Mouse (Mus musculus): Measurements from ENCODE around the gene Gm8068. TPM values are rescaled to one million over a fixed set of nuclear protein-coding genes. Genes with fewer than 3 reads are reported as not detected.

Gm8068 gene
- polyA plus RNA-seq (2015; fragmentation: Nextera tagmentation; extraction: Ambion mirVana), result not detected in 2 replicates

DNA sequence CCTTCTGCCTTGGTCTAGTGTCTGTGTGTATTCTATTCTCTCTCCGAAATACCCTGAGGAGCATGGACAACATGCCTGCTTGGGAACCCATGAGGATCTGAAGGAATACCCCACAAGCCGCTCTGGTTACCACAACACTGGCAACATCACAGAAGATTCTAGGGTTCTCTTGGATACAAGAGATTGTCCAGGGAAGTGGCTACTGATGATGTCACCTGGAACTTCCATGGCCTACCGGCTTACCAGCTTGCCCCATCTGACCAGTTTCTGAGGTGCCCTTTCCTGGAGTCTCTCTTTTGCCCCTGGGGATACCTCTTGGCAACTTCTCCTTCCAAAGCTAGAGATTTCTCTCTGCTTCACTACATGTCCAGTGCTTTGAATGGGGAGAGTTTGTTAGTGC lies at the start of gene Gm8068:
Gm8068 (minus strand) TSS at position 101 of the 400 bp plus-strand sequence.

DNA sequence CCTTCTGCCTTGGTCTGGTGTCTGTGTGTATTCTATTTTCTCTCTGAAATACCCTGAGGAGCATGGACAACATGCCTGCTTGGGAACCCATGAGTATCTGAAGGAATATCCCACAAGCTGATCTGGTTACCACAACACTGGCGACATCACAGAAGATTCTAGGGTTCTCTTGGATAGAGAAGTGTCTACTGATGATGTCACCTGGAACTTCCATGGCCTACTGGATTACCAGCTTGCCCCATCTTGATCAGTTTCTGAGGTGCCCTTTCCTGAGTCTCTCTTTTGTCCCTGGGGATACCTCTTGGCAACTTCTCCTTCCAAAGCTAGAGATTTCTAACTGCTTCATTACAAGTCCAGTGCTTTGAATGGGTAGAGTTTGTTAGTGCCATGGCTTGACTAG lies 48.8 kb upstream of the Gm8068 start, which contains the start of gene Gm7929:
Gm7929 (minus strand) TSS at position 101 of the 400 bp plus-strand sequence.

Other genes starting within 250 kb of the Gm8068 start
- not detected in 2 replicates for gene Gm7954, start 248.4 kb downstream of the Gm8068 start, polyA plus RNA-seq (2015; fragmentation: Nextera tagmentation; extraction: Ambion mirVana)
- gene Gm3486, start 212.4 kb downstream of the Gm8068 start, polyA plus RNA-seq (2015; fragmentation: Nextera tagmentation; extraction: Ambion mirVana), result not detected in 2 replicates
- gene Gm7970, start 146.3 kb downstream of the Gm8068 start, polyA plus RNA-seq (2015; fragmentation: Nextera tagmentation; extraction: Ambion mirVana), result not detected in 2 replicates
- not detected in 2 replicates for gene 1700049E17Rik2, start 128.7 kb downstream of the Gm8068 start, polyA plus RNA-seq (2015; fragmentation: Nextera tagmentation; extraction: Ambion mirVana)
- not detected in 2 replicates for gene Gm3072, start 77.3 kb downstream of the Gm8068 start, polyA plus RNA-seq (2015; fragmentation: Nextera tagmentation; extraction: Ambion mirVana)
- not detected in 2 replicates for gene Gm3676, start 55.4 kb downstream of the Gm8068 start, polyA plus RNA-seq (2015; fragmentation: Nextera tagmentation; extraction: Ambion mirVana)
- gene Gm7929, start 48.7 kb upstream of the Gm8068 start, polyA plus RNA-seq (2015; fragmentation: Nextera tagmentation; extraction: Ambion mirVana), result not detected in 2 replicates
- gene Gm47189, start 70.6 kb upstream of the Gm8068 start, polyA plus RNA-seq (2015; fragmentation: Nextera tagmentation; extraction: Ambion mirVana), result not detected in 2 replicates
- not detected in 2 replicates for gene Gm7980, start 205.4 kb upstream of the Gm8068 start, polyA plus RNA-seq (2015; fragmentation: Nextera tagmentation; extraction: Ambion mirVana)
- gene 1700049E17Rik1, start 223.1 kb upstream of the Gm8068 start, polyA plus RNA-seq (2015; fragmentation: Nextera tagmentation; extraction: Ambion mirVana), result not detected in 2 replicates
- gene 1700024B05Rik, start 242.1 kb upstream of the Gm8068 start, polyA plus RNA-seq (2015; fragmentation: Nextera tagmentation; extraction: Ambion mirVana), result not detected in 2 replicates

Measured in urinary bladder, postnatal 0 days (tissue).